Mouse (Mus musculus) limb, embryonic 11.5 days (tissue): ENCODE results near the gene Btbd35f8. TPM values are rescaled to one million over a fixed set of nuclear protein-coding genes. Genes with fewer than 3 reads are reported as not detected.
"Not testable (repeated sequence)": the region's sequence is repeated elsewhere in the genome, so short reads cannot be mapped to it uniquely, and the experiment has no call there.

ENCODE experiments used
- ATAC-seq: fragments of 200-750 bp; cut with Nextera tagmentation; 2 replicates; pipeline ENCODE4 v1.8.0; 2017; ENCODE audit warnings: low read depth; ENCODE audit not compliant: insufficient number of reproducible peaks, low FRiP score, low TSS enrichment
- DNase-seq: peaks from one replicate; pipeline ENCODE4 v3.0.0-alpha.2; 2015; ENCODE audit warnings: low spot score
- H3K27ac ChIP-seq: fragments of 300-500 bp; sonication (generic); replicated peaks from 2 replicates; pipeline ENCODE4 v1.5.1; 2014; ENCODE audit warnings: low read depth, mild to moderate bottlenecking, low read length
- H3K27me3 ChIP-seq: fragments of 300-500 bp; sonication (generic); 2 replicates; pipeline ENCODE4 v1.6.1; 2014; ENCODE audit warnings: mild to moderate bottlenecking, low read length, mixed read lengths; ENCODE audit not compliant: control insufficient read depth, insufficient read depth
- H3K36me3 ChIP-seq: fragments of 300-500 bp; sonication (generic); 2 replicates; pipeline ENCODE4 v1.6.1; 2014; ENCODE audit warnings: mild to moderate bottlenecking, low read length, moderate library complexity, mixed read lengths; ENCODE audit not compliant: control insufficient read depth, insufficient read depth
- H3K4me1 ChIP-seq: fragments of 300-500 bp; sonication (generic); 2 replicates; pipeline ENCODE4 v1.6.1; 2014; ENCODE audit warnings: low read length, mixed read lengths; ENCODE audit not compliant: control insufficient read depth, insufficient read depth
- H3K4me2 ChIP-seq: fragments of 300-500 bp; sonication (generic); 2 replicates; pipeline ENCODE4 v1.6.1; 2014; ENCODE audit warnings: low read depth, mild to moderate bottlenecking, moderate library complexity; ENCODE audit not compliant: severe bottlenecking
- H3K4me3 ChIP-seq: fragments of 300-500 bp; sonication (generic); 2 replicates; pipeline ENCODE4 v1.5.1; 2014; ENCODE audit warnings: low read depth, low read length
- H3K9ac ChIP-seq: fragments of 300-500 bp; sonication (generic); 2 replicates; pipeline ENCODE4 v1.6.1; 2014; ENCODE audit warnings: mild to moderate bottlenecking, low read length
- H3K9me3 ChIP-seq: fragments of 300-500 bp; sonication (generic); 2 replicates; pipeline ENCODE4 v1.6.1; 2016; ENCODE audit warnings: low read length; ENCODE audit not compliant: control insufficient read depth
- WGBS: fragments of 180-500 bp; shearing (Covaris S2); extraction: QIAGEN DNeasy Blood & Tissue Kit; methylation state at CpG from one replicate; pipeline ENCODE4 v1.1.7; 2014; 5-methylcytosine and 5-hydroxymethylcytosine counted together
- polyA plus RNA-seq: library from polyadenylated mRNA; unstranded; fragments of >200 nt; fragmentation: Nextera tagmentation; extraction: Ambion mirVana; gene quantifications from 2 replicates; pipeline ENCODE4 v1.2.1, GENCODE M21; 2014

Gene Btbd35f8
- not detected in 2 replicates for polyA plus RNA-seq

GRCm38 (mm10) chrX:34450224-34450623 is at the start of gene Btbd35f8:
TSS of gene Btbd35f8 (plus strand) at chrX:34450524.
- not testable (repeated sequence) for H3K4me1 ChIP-seq, H3K4me2 ChIP-seq, H3K9ac ChIP-seq, H3K4me3 ChIP-seq, ATAC-seq, H3K27ac ChIP-seq, H3K27me3 ChIP-seq, H3K36me3 ChIP-seq, H3K9me3 ChIP-seq, DNase-seq
- no CpG with 5 or more reads among the region's 3 CpGs for WGBS

Other genes starting within 250 kb of the Btbd35f8 start
- gene Spin2g, start 211.8 kb upstream of the Btbd35f8 start, polyA plus RNA-seq, result not detected in 2 replicates